Mouse (Mus musculus) midbrain, embryonic 11.5 days (tissue): ENCODE measurements around the gene Traip. TPM values are rescaled to one million over a fixed set of nuclear protein-coding genes. Genes with fewer than 3 reads are reported as not detected.

Source experiments
- ATAC-seq: fragments of 200-750 bp; cut with Nextera tagmentation; 2 replicates; pipeline ENCODE4 v1.8.0; 2017; ENCODE audit warnings: moderate TSS enrichment, moderate library complexity; ENCODE audit not compliant: low FRiP score
- DNase-seq: peaks from one replicate; pipeline ENCODE4 v3.0.0; 2015; ENCODE audit warnings: low spot score; ENCODE audit errors: missing footprints
- H3K27ac ChIP-seq: fragments of 300-500 bp; sonication (generic); 2 replicates; pipeline ENCODE4 v1.5.1; 2014; ENCODE audit warnings: low read depth, low read length
- H3K27me3 ChIP-seq: fragments of 300-500 bp; sonication (generic); 2 replicates; pipeline ENCODE4 v1.6.1; 2014; ENCODE audit warnings: mild to moderate bottlenecking, low read length, moderate library complexity, mixed read lengths; ENCODE audit not compliant: control insufficient read depth, insufficient read depth
- H3K36me3 ChIP-seq: fragments of 300-500 bp; sonication (generic); 2 replicates; pipeline ENCODE4 v1.6.1; 2014; ENCODE audit warnings: mild to moderate bottlenecking, low read length, moderate library complexity, mixed read lengths; ENCODE audit not compliant: control insufficient read depth, insufficient read depth
- H3K4me1 ChIP-seq: fragments of 300-500 bp; sonication (generic); 2 replicates; pipeline ENCODE4 v1.6.1; 2014; ENCODE audit warnings: low read length; ENCODE audit not compliant: control insufficient read depth, insufficient read depth
- H3K4me2 ChIP-seq: fragments of 300-500 bp; sonication (generic); 2 replicates; pipeline ENCODE4 v1.6.1; 2014; ENCODE audit warnings: mild to moderate bottlenecking, moderate library complexity
- H3K4me3 ChIP-seq: fragments of 300-500 bp; sonication (generic); 2 replicates; pipeline ENCODE4 v1.5.1; 2014; ENCODE audit warnings: low read depth, low read length
- H3K9ac ChIP-seq: fragments of 300-500 bp; sonication (generic); 2 replicates; pipeline ENCODE4 v1.6.1; 2014; ENCODE audit warnings: low read length
- H3K9me3 ChIP-seq: fragments of 300-500 bp; sonication (generic); 2 replicates; pipeline ENCODE4 v1.6.1; 2016; ENCODE audit warnings: low read length; ENCODE audit not compliant: control insufficient read depth
- WGBS: fragments of 180-500 bp; shearing (Covaris S2); extraction: QIAGEN DNeasy Blood & Tissue Kit; methylation state at CpG from one replicate; pipeline ENCODE4 v1.1.7; 2014; 5-methylcytosine and 5-hydroxymethylcytosine counted together
- polyA plus RNA-seq: library from polyadenylated mRNA; unstranded; fragments of >200 nt; fragmentation: Nextera tagmentation; extraction: Ambion mirVana; gene quantifications from 2 replicates; pipeline ENCODE4 v1.2.1, GENCODE M21; 2014

Gene Traip
- polyA plus RNA-seq, 1 experiment from 2014 or later, result 37.2 TPM

GRCm38 (mm10) chr9:107910025-107910769 is 39.7 kb upstream of the Traip start:
- H3K27ac ChIP-seq, result no peak overlapping the region
- peaks cover 19% of the 10 kb centered on the region for H3K4me1 ChIP-seq
- H3K4me2 ChIP-seq, result no peak overlapping the region
- 91% methylated on average over 15 of the region's 15 CpGs for WGBS
- H3K9ac ChIP-seq, result no peak overlapping the region
- peak; percentile 10 for DNase-seq
- no peak for ATAC-seq
- no peaks in the 10 kb centered on the region for H3K36me3 ChIP-seq
- no peak overlapping the region for H3K4me3 ChIP-seq
- H3K9me3 ChIP-seq, result no peaks in the 10 kb centered on the region
- no peaks in the 10 kb centered on the region; the same call in 1 of the 2 replicates for H3K27me3 ChIP-seq

- Histone ChIP-seq H3K9ac (no peak overlapping the region), H3K4me2 (no peak overlapping the region), H3K36me3 (no peaks in the 10 kb centered on the region), H3K27ac (no peak overlapping the region), H3K4me3 (no peak overlapping the region), H3K9me3 (no peaks in the 10 kb centered on the region), H3K27me3 (no peaks in the 10 kb centered on the region), H3K4me1 (peaks cover 11% of the 10 kb centered on the region)
- DNase-seq (no peak), ATAC-seq (no peak)
- WGBS, result 83% methylated on average over 16 of the region's 16 CpGs
These were observed 35.0 kb upstream of the Traip start for GRCm38 (mm10) chr9:107914764-107915420.

DNA sequence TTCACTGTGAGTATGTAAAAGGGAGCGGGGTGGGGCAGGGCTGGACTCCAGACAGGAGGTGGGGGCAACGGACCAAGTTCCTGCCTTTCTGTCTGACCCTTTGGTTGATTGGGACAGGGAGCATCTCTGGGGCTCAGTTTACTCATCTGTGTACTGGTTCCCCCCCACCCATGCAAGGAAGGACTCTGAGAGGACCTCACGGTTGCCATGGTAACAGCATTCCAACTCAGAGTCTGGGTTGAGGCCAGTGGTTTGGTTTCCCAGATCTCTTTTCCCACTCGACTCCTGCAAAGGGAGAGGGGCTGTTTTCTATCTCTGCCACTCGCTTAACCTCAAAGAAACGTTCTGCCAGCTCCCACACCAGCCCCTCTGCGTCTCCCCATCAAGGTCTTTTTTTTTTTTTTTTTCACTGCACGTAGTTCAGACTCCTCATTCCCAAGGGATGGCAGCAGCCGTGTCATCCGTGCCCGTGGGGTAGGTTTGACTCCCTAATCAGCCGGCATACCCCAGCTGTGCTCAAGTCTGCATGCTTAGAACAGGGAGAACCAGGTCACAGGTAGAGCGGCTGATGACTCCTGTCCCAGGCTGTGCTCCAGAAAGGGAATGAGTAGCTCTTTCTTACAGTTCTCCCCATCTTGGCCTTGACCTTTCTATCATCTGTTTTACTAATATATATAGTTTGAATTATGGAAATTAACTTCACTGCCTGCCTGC is 31.9 kb upstream of the Traip start:
- H3K4me1 ChIP-seq, result peaks cover 11% of the 10 kb centered on the region
- WGBS, result 34% methylated on average over 13 of the region's 13 CpGs
- H3K4me2 ChIP-seq, result no peak overlapping the region
- H3K9me3 ChIP-seq, result no peaks in the 10 kb centered on the region
- no peak overlapping the region for H3K9ac ChIP-seq
- DNase-seq, result no peak
- H3K4me3 ChIP-seq, result no peak overlapping the region
- H3K36me3 ChIP-seq, result no peaks in the 10 kb centered on the region
- H3K27me3 ChIP-seq, result no peaks in the 10 kb centered on the region
- H3K27ac ChIP-seq, result no peak overlapping the region
- peak; percentile 40; the same call in 1 of the 2 replicates for ATAC-seq

DNA sequence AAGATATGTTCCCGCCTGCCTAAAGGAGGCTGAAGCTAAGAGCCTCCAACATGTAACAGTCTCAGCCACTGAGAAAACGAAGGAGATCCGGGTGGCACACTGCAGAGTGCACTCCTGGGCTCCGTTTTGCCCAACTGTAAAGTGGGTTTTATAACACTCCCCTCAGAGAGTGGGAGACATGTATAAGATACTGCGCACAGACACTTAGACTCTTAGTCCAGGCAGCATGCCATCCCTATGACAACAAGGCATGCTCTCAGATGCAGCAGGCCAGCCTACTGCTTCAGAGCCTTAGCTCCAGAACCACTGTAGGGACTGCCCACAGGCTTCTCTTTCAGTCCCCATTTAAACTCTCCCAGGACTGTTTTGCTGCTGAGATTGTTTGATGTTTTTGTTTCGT is 31.1 kb upstream of the Traip start:
- Histone ChIP-seq H3K4me2 (no peak overlapping the region), H3K27ac (no peak overlapping the region), H3K36me3 (no peaks in the 10 kb centered on the region), H3K27me3 (no peaks in the 10 kb centered on the region), H3K9me3 (no peaks in the 10 kb centered on the region), H3K9ac (no peak overlapping the region), H3K4me3 (no peak overlapping the region), H3K4me1 (peaks cover 11% of the 10 kb centered on the region)
- no peak for DNase-seq
- ATAC-seq, result no peak
- WGBS, result 84% methylated on average over 6 of the region's 6 CpGs

GRCm38 (mm10) chr9:107919441-107919840 is 30.5 kb upstream of the Traip start:
- H3K9ac ChIP-seq, result no peak overlapping the region
- WGBS, result 84% methylated on average over 5 of the region's 5 CpGs

DNA sequence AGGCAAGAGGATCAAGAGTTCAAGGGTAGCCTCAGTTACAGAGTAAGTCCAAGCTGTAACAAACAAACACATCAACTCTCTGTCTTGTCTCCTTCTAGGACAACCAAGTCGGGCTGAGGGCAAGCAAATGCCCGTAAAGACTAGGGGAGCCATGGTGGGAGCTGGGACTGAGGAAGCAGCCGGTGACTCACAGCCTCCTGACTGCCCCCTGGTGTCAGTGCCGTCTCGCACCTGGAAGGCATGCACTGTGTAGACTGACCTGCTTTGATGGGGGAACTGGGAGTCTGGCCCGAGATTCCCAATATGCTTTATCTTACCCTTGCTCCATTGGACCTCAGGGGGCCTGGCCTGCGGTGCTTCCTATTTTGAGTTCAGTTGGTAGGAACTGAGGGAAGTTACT is 26.9 kb upstream of the Traip start:
- DNase-seq (peak; percentile 90), ATAC-seq (no peak)
- Histone ChIP-seq H3K36me3 (no peaks in the 10 kb centered on the region), H3K4me2 (no peak overlapping the region), H3K27ac (no peak overlapping the region), H3K4me1 (peaks cover 23% of the 10 kb centered on the region), H3K9ac (no peak overlapping the region), H3K4me3 (no peak overlapping the region), H3K9me3 (no peaks in the 10 kb centered on the region), H3K27me3 (no peaks in the 10 kb centered on the region)
- 41% methylated on average over 7 of the region's 7 CpGs for WGBS

More at GRCm38 (mm10) chr9:107919441-107919840, 30.5 kb upstream of the Traip start:
- Histone ChIP-seq H3K27me3 (no peaks in the 10 kb centered on the region), H3K36me3 (no peaks in the 10 kb centered on the region), H3K4me2 (no peak overlapping the region), H3K27ac (no peak overlapping the region), H3K4me3 (no peak overlapping the region), H3K9me3 (no peaks in the 10 kb centered on the region), H3K4me1 (peaks cover 16% of the 10 kb centered on the region)
- ATAC-seq (no peak), DNase-seq (no peak)

DNA sequence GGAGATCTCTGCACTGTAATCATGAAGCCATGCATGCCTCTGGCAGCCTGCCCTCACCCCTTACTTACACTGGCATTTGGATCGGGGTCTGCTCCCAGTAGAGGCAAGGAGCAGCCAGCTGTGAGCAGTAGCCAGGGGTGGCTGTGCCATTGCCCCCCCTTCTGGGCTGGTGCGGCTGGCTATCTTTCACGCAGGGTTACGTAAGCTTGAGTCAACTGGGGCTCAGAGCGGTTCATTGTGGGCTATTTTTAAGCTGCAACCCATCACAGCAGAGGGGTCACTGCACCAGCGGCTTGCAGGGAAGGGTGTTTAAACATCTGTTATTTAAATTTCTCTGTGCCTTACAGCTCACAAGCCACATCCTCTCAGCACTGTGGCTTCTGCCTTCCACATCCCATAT is 26.0 kb upstream of the Traip start:
- peaks cover 18% of the 10 kb centered on the region for H3K4me1 ChIP-seq
- ATAC-seq, result 0 out of 2 replicates have a peak, but pooled peaks have one; percentile 25
- no peaks in the 10 kb centered on the region for H3K36me3 ChIP-seq
- H3K4me2 ChIP-seq, result no peak overlapping the region
- no peak overlapping the region for H3K27ac ChIP-seq
- DNase-seq, result peak; percentile 89
- no peak overlapping the region for H3K4me3 ChIP-seq
- no peak overlapping the region for H3K9ac ChIP-seq
- no peaks in the 10 kb centered on the region for H3K9me3 ChIP-seq
- H3K27me3 ChIP-seq, result no peaks in the 10 kb centered on the region
- 39% methylated on average over 6 of the region's 6 CpGs for WGBS

DNA sequence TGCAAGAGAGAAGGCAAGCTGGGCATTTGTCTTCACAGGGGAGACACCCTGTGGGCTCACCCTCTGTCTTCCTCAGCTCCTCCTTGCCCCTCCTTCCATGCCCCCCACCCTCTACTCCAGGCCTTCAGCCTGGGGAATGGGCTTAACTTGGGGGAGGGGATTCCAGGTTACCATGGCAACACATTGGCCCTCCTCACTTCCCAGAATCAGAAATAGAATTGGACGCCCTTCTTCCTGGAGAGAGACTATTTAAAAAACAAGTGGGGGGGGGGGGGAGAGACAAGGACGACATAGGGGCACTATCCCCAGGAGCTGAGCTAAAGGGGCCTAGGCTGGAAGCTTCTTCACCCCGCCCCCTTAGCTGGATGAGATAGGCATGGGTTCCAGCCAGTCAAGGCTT is 24.7 kb upstream of the Traip start:
- H3K4me3 ChIP-seq, result no peak overlapping the region
- no peak overlapping the region for H3K9ac ChIP-seq
- no peaks in the 10 kb centered on the region for H3K27me3 ChIP-seq
- no peaks in the 10 kb centered on the region for H3K9me3 ChIP-seq
- H3K4me2 ChIP-seq, result no peak overlapping the region
- no peak overlapping the region for H3K27ac ChIP-seq
- peaks cover 18% of the 10 kb centered on the region for H3K4me1 ChIP-seq
- no peaks in the 10 kb centered on the region for H3K36me3 ChIP-seq
- DNase-seq (peak; percentile 87), ATAC-seq (peak; percentile 62)
- WGBS, result 19% methylated on average over 3 of the region's 3 CpGs

DNA sequence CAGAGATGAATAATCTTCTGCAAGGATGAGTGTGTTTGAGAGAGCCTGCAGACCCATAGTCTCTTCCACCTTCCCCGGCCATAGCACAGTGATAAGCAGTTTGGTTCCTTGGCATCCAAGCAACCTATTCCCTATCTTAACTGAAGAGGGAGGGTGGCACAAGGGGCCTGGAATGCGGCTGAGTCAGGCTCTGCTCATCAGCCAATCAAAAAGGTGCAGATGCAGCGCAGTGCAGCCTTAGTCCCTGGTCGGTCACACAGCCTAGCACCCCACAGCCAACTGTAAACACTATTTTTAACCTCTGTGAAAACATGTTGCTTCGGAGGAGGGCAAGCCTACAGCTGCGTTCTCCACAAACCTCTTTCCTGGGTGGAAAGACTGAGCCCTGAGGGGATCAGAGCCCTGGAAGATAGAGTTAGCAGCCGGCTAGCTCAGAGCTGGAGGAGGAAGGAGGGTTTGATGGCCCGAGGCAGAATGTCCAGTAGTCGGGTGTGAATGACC is 23.0 kb upstream of the Traip start:
- Histone ChIP-seq H3K36me3 (no peaks in the 10 kb centered on the region), H3K9me3 (no peaks in the 10 kb centered on the region), H3K27me3 (no peaks in the 10 kb centered on the region), H3K4me1 (peaks cover 18% of the 10 kb centered on the region), H3K27ac (no peak overlapping the region), H3K4me2 (no peak overlapping the region), H3K4me3 (no peak overlapping the region), H3K9ac (no peak overlapping the region)
- ATAC-seq (no peak), DNase-seq (no peak)
- WGBS, result 66% methylated on average over 9 of the region's 9 CpGs
